Mouse (Mus musculus): ENCODE data around the gene Tcn2.
"Not testable (repeated sequence)": the region's sequence is repeated elsewhere in the genome, so short reads cannot be mapped to it uniquely, and the experiment has no call there.

The Tcn2 gene

DNA sequence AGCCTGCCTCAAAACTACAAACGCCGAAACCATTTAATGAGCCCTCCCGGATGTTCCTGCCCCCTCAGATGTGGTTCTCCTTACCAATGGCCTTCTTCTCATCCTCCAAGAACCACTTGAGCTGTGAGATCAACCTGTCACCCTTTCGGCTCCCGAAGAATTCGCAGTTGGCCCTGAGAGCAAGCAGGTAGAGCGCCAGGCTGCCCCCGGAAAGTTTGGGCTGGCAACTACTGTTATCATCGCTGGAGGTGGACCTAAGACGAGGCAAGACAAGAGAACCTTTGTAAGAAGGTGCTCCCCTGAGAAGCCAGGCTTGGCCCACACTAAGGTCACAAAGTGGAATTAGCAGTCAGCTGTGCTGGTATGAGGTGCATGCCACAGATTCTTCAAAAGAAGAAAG, 6.0 kb downstream of the Tcn2 start:
- DNase-seq = no peak

- no peak for DNase-seq
Observed at GRCm38 (mm10) chr11:3922731-3923130, 9.2 kb downstream of the Tcn2 start.

DNA sequence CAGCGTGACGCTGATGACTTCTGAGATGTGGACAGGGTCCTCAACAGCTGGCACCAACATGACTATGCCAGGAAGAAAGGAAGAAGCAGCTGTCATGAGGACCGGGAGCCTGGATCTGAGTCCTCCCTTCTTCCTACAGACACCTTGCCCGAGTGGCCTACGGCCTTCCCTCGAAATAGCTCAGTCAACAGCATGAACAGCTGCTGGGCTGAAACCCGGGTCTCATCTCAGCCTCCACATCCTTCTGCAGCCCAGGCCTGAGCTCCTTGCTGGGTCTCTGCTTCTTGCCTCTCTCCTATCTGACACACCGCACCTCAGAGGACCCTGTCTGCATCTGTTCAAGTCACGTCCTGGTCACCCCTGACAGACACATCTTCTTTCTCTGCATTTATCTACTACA, 9.8 kb downstream of the Tcn2 start:
- no peak for DNase-seq

GRCm38 (mm10) chr11:3921281-3921850, 10.6 kb downstream of the Tcn2 start:
- DNase-seq = peak; percentile 63 to 72

DNA sequence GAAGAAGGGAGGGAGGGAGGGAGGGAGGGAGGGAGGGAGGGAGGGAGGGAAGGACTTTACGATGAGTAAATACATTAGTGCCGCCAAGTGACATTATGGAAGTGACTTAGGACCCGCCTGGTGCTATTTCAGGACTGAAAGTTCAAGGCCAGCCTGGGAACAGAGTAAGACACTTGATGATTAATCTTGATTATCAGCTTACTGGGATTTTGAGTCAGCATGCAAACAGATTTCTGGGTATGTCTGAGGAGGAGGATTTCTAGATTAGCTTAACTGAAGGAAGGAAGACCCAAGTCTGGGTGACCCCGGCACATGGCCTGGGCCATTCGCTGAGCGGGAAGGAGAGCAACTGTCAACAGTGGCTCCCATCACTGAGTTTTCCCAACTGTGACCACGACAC, 11.5 kb downstream of the Tcn2 start:
- no peak for DNase-seq

GRCm38 (mm10) chr11:3918738-3919137, 13.2 kb downstream of the Tcn2 start:
- peak; percentile 16 to 41 for DNase-seq

- peak; percentile 93 for DNase-seq
Observed at GRCm38 (mm10) chr11:3914109-3914840, 17.7 kb downstream of the Tcn2 start, which contains the start of gene Slc35e4. TSS of gene Slc35e4 (minus strand) at chr11:3914664.

DNA sequence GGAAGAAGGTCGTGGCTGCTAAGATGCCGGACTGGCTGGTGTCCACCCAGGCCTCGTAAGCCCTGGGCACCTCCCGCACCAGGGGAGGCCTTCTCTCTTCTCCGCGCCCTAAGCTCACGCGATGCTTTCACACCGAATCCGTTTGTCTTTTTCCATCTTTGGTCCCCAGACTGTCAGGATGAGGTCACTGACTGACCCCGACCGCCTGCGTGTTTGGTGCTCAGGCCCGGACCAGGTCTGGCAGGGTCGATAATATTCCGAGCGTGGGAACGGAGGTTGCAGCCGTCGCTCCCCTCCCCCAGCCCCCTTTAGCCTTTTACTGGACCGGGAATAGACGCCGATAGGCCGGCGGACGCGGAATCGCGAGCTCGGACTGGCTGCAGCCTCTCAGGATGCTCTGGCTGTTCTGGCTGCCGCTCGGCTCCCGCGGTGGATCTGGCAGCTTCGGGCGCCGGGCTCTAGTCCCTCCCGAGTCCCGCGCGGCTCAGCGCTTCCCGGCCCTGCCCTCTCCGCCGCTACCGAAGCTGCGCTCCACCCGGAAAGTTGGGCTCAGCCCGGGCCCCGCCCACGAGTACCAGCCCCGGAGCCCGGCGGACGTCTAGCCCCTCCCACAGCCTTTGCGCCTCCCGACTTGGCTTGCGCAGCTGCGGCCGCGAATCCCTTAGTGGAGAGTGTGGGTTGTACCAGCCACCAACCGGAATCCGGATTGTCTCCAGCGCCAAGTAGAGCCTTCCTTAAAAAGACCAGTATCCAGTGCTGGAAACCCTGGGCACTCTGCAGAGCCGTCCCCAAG, 18.4 kb downstream of the Tcn2 start:
- peak; percentile 88 to 92 for DNase-seq

DNA sequence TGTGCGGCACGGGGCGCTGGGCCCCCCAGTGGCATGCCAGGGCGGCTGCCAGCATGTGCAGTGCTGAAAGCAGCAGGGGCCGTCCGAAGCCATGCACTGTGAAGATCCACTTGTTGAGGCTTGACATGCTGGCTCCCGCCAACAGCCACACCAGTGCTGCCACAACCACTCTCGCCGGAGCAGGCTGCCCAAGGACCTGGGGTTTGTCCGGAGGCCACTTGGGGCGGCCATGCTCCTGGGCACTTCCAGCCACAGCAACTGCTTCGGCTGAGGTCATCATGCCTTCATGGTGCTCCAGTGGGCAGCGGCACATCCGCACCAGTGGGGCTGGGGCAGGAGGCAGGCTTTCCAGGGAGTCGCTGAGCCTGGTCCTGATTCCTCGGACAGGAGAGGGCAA, 19.1 kb downstream of the Tcn2 start:
- peak; percentile 34 to 62 for DNase-seq

DNA sequence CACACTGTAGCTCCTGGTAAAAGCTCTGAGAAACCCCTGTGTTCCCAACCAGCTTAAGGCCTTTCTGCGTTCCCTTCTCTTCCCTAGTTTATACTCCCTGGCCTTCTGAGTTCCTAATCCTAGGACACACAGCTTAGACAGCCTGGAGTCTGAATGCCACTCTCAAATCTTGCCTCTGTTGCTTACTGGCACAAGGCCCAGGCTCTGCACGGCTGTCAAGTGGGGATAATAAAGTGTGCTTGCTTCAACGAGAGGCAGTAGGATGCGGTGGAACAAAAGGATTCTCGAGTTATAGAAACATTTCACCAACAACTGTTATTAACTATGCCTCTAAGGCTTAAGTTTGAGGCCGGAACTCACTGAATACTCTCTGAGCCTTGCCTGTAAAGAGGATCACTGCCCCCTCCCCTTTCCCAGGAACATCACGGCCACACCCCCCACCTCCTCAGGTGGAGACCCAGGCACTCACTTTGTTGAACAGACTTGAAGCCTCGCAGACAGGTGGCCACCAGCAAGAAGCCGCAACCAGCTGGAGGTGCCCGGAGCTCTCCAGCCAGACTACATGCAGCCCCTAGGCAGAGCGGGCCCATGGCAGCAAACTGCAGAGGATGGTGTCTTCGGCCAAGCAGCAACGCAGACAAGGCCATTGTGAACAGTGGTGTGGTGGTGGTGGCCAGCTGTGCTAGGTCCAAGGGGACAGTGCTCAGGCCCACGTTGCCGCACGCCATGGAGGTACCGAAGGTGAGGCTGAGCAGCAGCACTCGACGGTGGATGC, 19.7 kb downstream of the Tcn2 start:
- peak in 1 of 2 experiments; percentile 42 for DNase-seq

DNA sequence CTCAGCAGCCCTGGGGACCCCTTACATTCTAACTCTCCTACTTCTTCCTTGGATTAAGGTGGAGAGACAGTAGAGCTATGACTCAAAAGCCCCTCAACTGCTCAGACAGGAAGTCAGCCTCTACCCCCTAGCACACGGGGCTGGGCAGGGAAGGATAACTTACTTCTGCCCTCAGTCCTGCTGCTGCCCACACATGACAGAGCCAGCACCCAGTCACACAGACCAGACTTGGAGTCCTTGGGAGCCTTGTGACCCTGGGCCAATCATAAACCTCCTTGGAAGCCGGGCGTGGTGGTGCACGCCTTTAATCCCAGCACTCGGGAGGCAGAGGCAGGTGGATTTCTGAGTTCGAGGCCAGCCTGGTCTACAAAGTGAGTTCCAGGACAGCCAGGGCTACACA, 20.5 kb downstream of the Tcn2 start:
- not testable (repeated sequence) for DNase-seq

- DNase-seq = peak in 1 of 2 experiments; percentile 31
Observed at GRCm38 (mm10) chr11:3910513-3911310, 21.2 kb downstream of the Tcn2 start.

GRCm38 (mm10) chr11:3909236-3909635, 22.7 kb downstream of the Tcn2 start:
- DNase-seq = no peak

GRCm38 (mm10) chr11:3905446-3905845, 26.5 kb downstream of the Tcn2 start:
- no peak for DNase-seq

GRCm38 (mm10) chr11:3904673-3905072, 27.3 kb downstream of the Tcn2 start:
- no peak for DNase-seq

DNA sequence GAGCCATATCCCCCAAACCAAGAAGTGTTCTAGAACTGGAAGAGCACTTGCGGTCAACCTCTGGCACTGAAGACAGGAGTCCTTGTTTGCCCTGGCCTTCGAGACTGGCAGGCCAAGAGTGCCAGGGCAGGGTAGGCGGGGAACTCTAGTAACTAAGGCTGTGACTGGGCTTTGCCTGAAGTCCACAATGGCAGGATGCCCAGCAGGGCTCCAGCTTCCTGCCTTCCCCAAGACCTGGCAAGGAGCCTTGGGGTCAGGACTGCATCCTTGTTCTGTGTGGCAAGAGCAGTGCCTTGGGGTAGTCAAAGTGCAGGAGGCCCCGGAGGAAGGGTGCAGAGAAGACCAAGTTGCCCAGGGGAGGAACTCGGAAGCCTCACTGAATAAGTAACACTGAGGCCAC, 28.9 kb downstream of the Tcn2 start:
- peak; percentile 61 to 75 for DNase-seq

DNA sequence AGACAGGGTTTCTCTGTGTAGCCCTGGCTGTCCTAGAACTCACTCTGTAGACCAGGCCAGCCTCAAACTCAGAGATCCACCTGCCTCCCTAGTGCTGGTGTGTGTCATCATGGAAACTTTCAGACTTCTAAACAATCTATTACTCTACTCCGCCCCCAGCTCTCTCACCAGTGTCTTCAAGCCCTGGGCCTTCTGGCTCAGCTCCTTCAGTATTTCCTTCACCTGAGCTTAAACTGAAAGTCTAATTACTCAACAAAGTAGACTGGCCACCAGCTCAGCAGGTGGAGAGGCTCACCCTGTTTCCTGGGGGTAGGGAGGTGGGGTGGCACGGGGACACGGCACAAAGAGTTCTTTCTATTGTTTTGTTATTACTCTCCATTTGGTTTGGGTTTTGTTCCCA, 29.4 kb downstream of the Tcn2 start:
- DNase-seq = no peak

DNA sequence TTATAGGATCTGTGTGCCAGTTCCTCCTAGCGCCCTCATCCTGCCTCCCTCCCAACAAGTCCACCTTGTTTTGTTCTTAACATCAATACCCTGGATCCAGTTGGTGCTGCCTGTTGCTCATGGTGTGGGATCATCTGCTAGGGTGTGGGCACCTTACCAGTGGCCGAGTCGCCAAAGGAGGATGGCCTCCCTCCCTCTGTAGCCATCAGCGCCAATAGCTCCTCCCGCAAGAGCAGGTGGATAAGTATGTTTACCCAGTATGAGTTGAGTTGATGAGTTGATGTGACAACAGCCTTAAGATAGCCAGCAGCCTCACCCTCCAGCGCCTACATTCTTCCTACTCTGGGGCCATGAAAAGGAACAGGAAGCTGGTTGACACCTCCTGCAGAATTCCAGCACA, 31.7 kb downstream of the Tcn2 start:
- DNase-seq = no peak

DNA sequence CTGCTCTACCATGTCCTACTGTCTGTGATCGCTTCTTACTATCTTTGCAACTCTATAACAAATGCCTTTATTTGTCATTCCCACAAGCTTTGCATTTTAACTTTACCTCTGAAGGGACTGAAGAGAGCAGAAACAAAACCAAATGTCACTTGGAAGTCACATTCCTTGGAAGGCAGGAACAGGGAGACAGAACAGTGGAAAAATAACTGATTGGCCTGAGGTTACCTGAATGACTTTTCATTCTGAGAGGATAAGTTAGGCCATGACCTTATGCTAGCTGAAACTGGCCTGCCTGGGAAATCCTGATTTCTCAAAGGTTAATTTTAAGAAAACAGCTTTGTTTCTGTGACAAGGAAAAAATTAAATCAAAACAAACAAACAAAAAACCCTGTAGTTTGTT, 36.0 kb downstream of the Tcn2 start:
- no peak for DNase-seq

GRCm38 (mm10) chr11:3895458-3895857, 36.5 kb downstream of the Tcn2 start:
- no peak for DNase-seq

GRCm38 (mm10) chr11:3894406-3895281, 37.3 kb downstream of the Tcn2 start, which contains the start of the genes 4921536K21Rik and Dusp18:
TSS of gene 4921536K21Rik (minus strand) at chr11:3895098.
TSS of gene Dusp18 (plus strand) at chr11:3895240.
- DNase-seq = peak; percentile 95 to 96
